Mouse (Mus musculus): Measurements from ENCODE around the gene Ifitm5. TPM values are rescaled to one million over a fixed set of nuclear protein-coding genes. Genes with fewer than 3 reads are reported as not detected.

Gene Ifitm5
- polyA plus RNA-seq, 1 experiment = not detected

GRCm38 (mm10) chr7:140922398-140923069 lies 27.6 kb downstream of the Ifitm5 start:
- 1% methylated on average over 49 of the region's 49 CpGs for WGBS
- no peak overlapping the region for H3K27ac ChIP-seq (ENCODE audit: control insufficient read depth, insufficient read depth, low read depth, low read length, poor library complexity)
- TF ChIP-seq CTCF (IDR thresholded peaks at IDR 0.05; ENCODE audit: control insufficient read depth, insufficient read depth, low read length) = no peak
- no peak for TF ChIP-seq POLR2A (IDR thresholded peaks at IDR 0.05; ENCODE audit: borderline replicate concordance, control insufficient read depth, low read depth, low read length)
- no peaks in the 10 kb centered on the region; the same call in 1 of the 2 replicates for H3K4me1 ChIP-seq (ENCODE audit: control insufficient read depth, insufficient read depth, low read length)
- no peak overlapping the region for H3K4me3 ChIP-seq (replicated peaks; ENCODE audit: control insufficient read depth, low read depth, low read length)

GRCm38 (mm10) chr7:140921225-140921975 lies 28.7 kb downstream of the Ifitm5 start:
- 41% methylated on average over 22 of the region's 22 CpGs for WGBS

GRCm38 (mm10) chr7:140920418-140921029 lies 29.6 kb downstream of the Ifitm5 start, which contains the start of gene Nlrp6:
Gene Nlrp6 (plus strand): TSS chr7:140920902.
- WGBS = 73% methylated on average over 8 of the region's 8 CpGs
- Histone ChIP-seq H3K4me1 (ENCODE audit: control insufficient read depth, insufficient read depth, low read length) (no peaks in the 10 kb centered on the region; the same call in 1 of the 2 replicates), H3K27ac (ENCODE audit: control insufficient read depth, insufficient read depth, low read depth, low read length, poor library complexity) (no peak within 1 kb of the TSS), H3K4me3 (replicated peaks; ENCODE audit: control insufficient read depth, low read depth, low read length) (no peak within 1 kb of the TSS)
- TF ChIP-seq POLR2A (IDR thresholded peaks at IDR 0.05; ENCODE audit: borderline replicate concordance, control insufficient read depth, low read depth, low read length) (no peak), CTCF (IDR thresholded peaks at IDR 0.05; ENCODE audit: control insufficient read depth, insufficient read depth, low read length) (no peak)

More at GRCm38 (mm10) chr7:140921225-140921975, 28.7 kb downstream of the Ifitm5 start:
- Histone ChIP-seq H3K27ac (ENCODE audit: control insufficient read depth, insufficient read depth, low read depth, low read length, poor library complexity) (no peak overlapping the region), H3K4me3 (replicated peaks; ENCODE audit: control insufficient read depth, low read depth, low read length) (no peak overlapping the region), H3K4me1 (ENCODE audit: control insufficient read depth, insufficient read depth, low read length) (no peaks in the 10 kb centered on the region; the same call in 1 of the 2 replicates)
- TF ChIP-seq POLR2A (IDR thresholded peaks at IDR 0.05; ENCODE audit: borderline replicate concordance, control insufficient read depth, low read depth, low read length) (no peak), CTCF (IDR thresholded peaks at IDR 0.05; ENCODE audit: control insufficient read depth, insufficient read depth, low read length) (no peak)

GRCm38 (mm10) chr7:140919911-140920310 lies 30.2 kb downstream of the Ifitm5 start:
- H3K4me1 ChIP-seq (ENCODE audit: control insufficient read depth, insufficient read depth, low read length) = no peaks in the 10 kb centered on the region; the same call in 1 of the 2 replicates
- H3K27ac ChIP-seq (ENCODE audit: control insufficient read depth, insufficient read depth, low read depth, low read length, poor library complexity) = no peak overlapping the region
- WGBS = 66% methylated on average over 4 of the region's 4 CpGs
- TF ChIP-seq POLR2A (IDR thresholded peaks at IDR 0.05; ENCODE audit: borderline replicate concordance, control insufficient read depth, low read depth, low read length) (no peak), CTCF (IDR thresholded peaks at IDR 0.05; ENCODE audit: control insufficient read depth, insufficient read depth, low read length) (no peak)
- no peak overlapping the region for H3K4me3 ChIP-seq (replicated peaks; ENCODE audit: control insufficient read depth, low read depth, low read length)

- WGBS = 80% methylated on average over 8 of the region's 8 CpGs
- no peak for TF ChIP-seq CTCF (IDR thresholded peaks at IDR 0.05; ENCODE audit: control insufficient read depth, insufficient read depth, low read length)
- no peak for TF ChIP-seq POLR2A (IDR thresholded peaks at IDR 0.05; ENCODE audit: borderline replicate concordance, control insufficient read depth, low read depth, low read length)
- no peaks in the 10 kb centered on the region for H3K4me1 ChIP-seq (ENCODE audit: control insufficient read depth, insufficient read depth, low read length)
- H3K4me3 ChIP-seq (replicated peaks; ENCODE audit: control insufficient read depth, low read depth, low read length) = no peak overlapping the region
- no peak overlapping the region for H3K27ac ChIP-seq (ENCODE audit: control insufficient read depth, insufficient read depth, low read depth, low read length, poor library complexity)
Observed at GRCm38 (mm10) chr7:140914031-140914690, 35.9 kb downstream of the Ifitm5 start.

GRCm38 (mm10) chr7:140912846-140913482 lies 37.1 kb downstream of the Ifitm5 start:
- Histone ChIP-seq H3K4me3 (replicated peaks; ENCODE audit: control insufficient read depth, low read depth, low read length) (no peak overlapping the region), H3K27ac (ENCODE audit: control insufficient read depth, insufficient read depth, low read depth, low read length, poor library complexity) (no peak overlapping the region), H3K4me1 (ENCODE audit: control insufficient read depth, insufficient read depth, low read length) (no peaks in the 10 kb centered on the region)
- 87% methylated on average over 5 of the region's 5 CpGs for WGBS
- no peak for TF ChIP-seq CTCF (IDR thresholded peaks at IDR 0.05; ENCODE audit: control insufficient read depth, insufficient read depth, low read length)
- TF ChIP-seq POLR2A (IDR thresholded peaks at IDR 0.05; ENCODE audit: borderline replicate concordance, control insufficient read depth, low read depth, low read length) = no peak

GRCm38 (mm10) chr7:140912293-140912692 lies 37.8 kb downstream of the Ifitm5 start:
- no peak overlapping the region for H3K27ac ChIP-seq (ENCODE audit: control insufficient read depth, insufficient read depth, low read depth, low read length, poor library complexity)
- no peak for TF ChIP-seq POLR2A (IDR thresholded peaks at IDR 0.05; ENCODE audit: borderline replicate concordance, control insufficient read depth, low read depth, low read length)
- TF ChIP-seq CTCF (IDR thresholded peaks at IDR 0.05; ENCODE audit: control insufficient read depth, insufficient read depth, low read length) = no peak
- no peaks in the 10 kb centered on the region for H3K4me1 ChIP-seq (ENCODE audit: control insufficient read depth, insufficient read depth, low read length)
- 54% methylated on average over 3 of the region's 3 CpGs for WGBS
- H3K4me3 ChIP-seq (replicated peaks; ENCODE audit: control insufficient read depth, low read depth, low read length) = no peak overlapping the region

Measured in bone marrow, adult 2 months (tissue).